Mouse (Mus musculus): ENCODE measurements at regions not wholly inside any gene's neighbourhood (a gene's known extent, or its start where the extent isn't known, plus 50 kb on each side); places are given as distances from the start of the nearest gene placed in this dataset.

DNA sequence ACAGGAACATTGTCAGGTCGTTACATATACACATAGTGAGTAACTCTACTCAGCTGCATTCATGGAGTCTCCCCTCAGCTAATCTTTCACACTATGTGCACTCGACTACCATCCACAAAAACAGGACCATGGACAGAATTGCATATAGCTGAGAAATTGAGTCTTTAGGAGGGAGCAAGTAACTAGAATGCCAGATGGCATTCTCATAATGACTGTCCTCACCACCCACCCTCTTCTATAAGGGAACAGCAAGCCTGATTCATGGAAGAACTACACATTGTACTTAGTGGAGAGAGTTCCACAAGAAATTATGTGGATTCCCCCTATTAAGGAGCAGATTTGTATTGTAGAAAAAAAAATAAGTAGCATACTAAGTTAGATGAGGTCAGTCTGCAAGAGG lies 1813.4 kb upstream of the Adam24 start:
- Histone ChIP-seq H3K27me3 (ENCODE audit: insufficient read depth, low read length) (no peaks in the 10 kb centered on the region), H3K27ac (ENCODE audit: low read depth, low read length) (no peak overlapping the region), H3K4me1 (ENCODE audit: insufficient read depth, low read length) (no peaks in the 10 kb centered on the region), H3K9me3 (ENCODE audit: low read length) (no peaks in the 10 kb centered on the region), H3K4me3 (ENCODE audit: low read depth, low read length) (no peak overlapping the region), H3K4me2 (ENCODE audit: low read depth, low read length, poor library complexity, severe bottlenecking) (no peak overlapping the region), H3K36me3 (ENCODE audit: insufficient read depth, low read length) (no peaks in the 10 kb centered on the region), H3K9ac (replicated peaks; ENCODE audit: low read length, poor library complexity, severe bottlenecking) (no peak overlapping the region)
- WGBS: 72% methylated on average over 2 of the region's 2 CpGs
- no peak for TF ChIP-seq CTCF (IDR thresholded peaks at IDR 0.05)
- no peak for DNase-seq (ENCODE audit: low spot score)
- ATAC-seq (ENCODE audit: low FRiP score): no peak

DNA sequence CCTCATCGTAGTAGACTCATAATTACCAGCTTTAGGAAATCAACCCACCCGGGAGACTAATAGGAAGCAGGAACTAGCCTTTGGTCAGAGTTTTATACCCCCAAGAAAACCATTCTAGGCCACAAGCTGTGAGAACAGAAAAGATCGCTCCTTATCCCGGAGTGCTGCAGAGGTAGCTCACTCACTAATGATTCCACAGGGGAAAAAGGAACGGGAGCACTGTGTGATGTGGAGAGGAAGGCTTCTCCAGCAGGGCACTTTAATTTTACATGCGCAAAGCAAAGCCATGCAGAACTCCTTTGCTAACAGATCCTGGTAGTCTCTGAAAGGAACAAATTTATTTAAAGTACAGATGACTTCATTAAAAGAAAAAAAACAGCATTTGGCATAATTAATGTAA lies 1807.5 kb upstream of the Adam24 start:
- DNase-seq (ENCODE audit: low spot score): no peak
- H3K27me3 ChIP-seq (ENCODE audit: insufficient read depth, low read length): no peaks in the 10 kb centered on the region
- 38% methylated on average over 6 of the region's 6 CpGs for WGBS
- no peak for ATAC-seq (ENCODE audit: low FRiP score)
- no peak overlapping the region for H3K4me2 ChIP-seq (ENCODE audit: low read depth, low read length, poor library complexity, severe bottlenecking)
- H3K9me3 ChIP-seq (ENCODE audit: low read length): no peaks in the 10 kb centered on the region
- H3K4me3 ChIP-seq (ENCODE audit: low read depth, low read length): no peak overlapping the region
- H3K36me3 ChIP-seq (ENCODE audit: insufficient read depth, low read length): no peaks in the 10 kb centered on the region
- no peaks in the 10 kb centered on the region for H3K4me1 ChIP-seq (ENCODE audit: insufficient read depth, low read length)
- H3K9ac ChIP-seq (replicated peaks; ENCODE audit: low read length, poor library complexity, severe bottlenecking): no peak overlapping the region
- H3K27ac ChIP-seq (ENCODE audit: low read depth, low read length): no peak overlapping the region
- no peak for TF ChIP-seq CTCF (IDR thresholded peaks at IDR 0.05)
